Mouse (Mus musculus): ENCODE data around the gene Cdkn3.
"Not testable (repeated sequence)": the region's sequence is repeated elsewhere in the genome, so short reads cannot be mapped to it uniquely, and the experiment has no call there.

The Cdkn3 gene

DNA sequence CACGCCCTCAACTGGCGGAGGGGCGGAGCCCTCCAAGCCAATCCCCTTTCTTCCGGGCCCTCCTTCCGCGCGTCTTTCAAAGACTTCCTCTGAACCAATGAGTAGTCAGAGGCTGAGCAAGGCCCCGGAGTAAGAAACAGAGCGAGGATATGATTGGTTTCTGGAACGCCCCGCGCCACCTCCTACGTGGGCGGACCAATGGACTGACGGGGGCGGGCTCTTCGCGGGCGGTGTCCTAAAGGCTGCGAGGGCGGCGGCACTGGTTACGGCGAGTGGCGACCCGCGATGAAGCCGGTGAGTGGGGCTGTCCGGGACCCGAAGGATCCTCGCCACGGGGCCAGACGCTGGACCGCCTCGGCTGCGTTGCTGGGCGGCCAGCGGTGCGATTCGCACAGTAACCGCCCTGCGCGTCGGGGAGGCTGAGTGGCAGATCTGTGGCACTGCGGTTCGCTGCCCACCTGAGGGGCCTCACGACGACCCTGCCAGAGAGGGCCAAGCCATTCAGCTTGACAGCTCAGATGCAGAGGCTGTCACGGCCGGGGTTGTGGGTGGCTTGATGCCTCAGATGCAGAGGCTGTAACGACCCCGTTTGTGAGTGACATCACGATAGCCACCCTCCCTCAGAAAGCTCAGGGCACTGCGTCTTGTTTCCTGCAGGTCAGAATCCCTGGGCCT, at the start of gene Cdkn3:
Gene Cdkn3 (plus strand): TSS at position 187 of the 675 bp plus-strand sequence.
- DNase-seq (ENCODE audit: low read depth, low spot score) = peak; percentile 67

DNA sequence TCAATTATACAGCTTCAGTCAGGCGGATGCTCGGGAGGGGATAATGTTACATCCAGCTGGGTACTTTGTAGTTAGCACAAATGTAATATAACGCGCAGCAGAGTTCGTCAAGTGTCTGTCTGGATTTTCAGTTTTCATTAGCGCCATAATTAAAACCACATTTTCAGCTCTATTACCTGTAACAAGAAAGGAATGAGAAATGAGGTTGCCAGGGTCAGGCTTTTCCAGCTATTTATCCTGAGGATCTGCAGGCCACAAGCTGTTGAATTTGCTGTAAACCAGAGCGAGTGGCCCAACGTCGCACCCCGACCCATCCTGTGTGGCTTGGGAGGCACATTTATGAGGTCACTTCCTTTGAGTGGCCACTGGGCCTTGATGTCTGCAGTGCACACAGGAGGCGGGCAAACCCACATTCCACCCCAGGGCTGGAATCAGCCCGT, 41.8 kb upstream of the Cdkn3 start:
- DNase-seq (ENCODE audit: low read depth, low spot score) = no peak

DNA sequence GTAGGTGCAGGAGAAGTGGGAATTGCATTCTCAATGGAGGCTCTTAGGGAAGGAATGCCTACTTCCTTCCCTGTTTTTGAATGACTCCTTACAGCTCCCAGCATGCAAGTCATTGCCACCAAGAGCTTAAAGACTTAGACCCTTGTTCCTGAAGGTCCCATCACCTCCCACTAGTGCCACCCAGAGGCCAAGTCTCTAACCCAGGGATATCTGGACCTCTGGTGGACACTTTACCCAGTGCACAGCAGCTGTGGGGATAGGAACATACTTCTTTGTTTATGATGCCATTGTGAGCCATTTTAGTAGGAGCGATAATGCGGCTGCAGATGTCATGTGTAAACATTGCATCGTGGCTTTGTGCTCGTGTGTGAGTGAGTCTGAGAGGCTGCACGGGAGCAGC, 38.3 kb upstream of the Cdkn3 start:
- no peak for DNase-seq (ENCODE audit: low read depth, low spot score)

DNA sequence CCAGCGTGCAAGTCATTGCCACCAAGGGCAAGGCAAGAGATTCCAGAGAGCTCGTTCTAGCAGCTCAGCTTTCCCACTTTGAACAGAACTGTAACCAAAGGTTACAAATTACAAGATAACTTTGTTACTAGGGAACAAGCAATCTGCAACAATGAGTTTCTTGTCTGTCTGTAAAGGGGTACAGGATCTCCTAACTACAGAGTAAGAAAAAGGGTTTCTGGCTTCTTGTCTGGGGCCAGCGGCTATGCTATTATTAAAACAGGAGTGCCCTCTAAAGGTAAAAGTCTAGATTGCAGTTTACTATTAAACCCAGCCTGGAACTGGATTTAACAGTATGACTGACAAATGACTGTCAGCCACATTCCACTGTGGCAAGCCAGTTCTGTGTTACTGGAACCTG, 36.5 kb upstream of the Cdkn3 start:
- no peak for DNase-seq (ENCODE audit: low read depth, low spot score)

DNA sequence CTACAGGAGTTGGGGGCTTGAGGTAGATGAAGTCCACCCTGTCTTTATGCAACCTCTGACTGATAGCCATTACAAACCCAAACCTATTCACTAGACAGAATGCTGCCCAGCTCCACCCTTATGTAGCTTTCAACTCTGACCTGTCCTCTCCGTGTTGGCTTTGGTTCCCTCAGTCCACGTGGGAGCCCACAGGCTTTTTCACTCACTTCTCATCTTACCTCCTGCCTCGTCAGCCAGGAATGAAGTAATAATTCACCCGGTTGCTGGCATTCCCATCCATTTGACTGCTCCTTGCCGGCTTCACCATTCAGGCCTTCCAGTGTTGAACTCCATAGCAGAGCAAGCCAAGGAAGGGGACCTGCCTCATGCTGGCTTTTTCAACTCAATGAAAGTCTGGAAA, 35.4 kb upstream of the Cdkn3 start:
- no peak for DNase-seq (ENCODE audit: low read depth, low spot score)

DNA sequence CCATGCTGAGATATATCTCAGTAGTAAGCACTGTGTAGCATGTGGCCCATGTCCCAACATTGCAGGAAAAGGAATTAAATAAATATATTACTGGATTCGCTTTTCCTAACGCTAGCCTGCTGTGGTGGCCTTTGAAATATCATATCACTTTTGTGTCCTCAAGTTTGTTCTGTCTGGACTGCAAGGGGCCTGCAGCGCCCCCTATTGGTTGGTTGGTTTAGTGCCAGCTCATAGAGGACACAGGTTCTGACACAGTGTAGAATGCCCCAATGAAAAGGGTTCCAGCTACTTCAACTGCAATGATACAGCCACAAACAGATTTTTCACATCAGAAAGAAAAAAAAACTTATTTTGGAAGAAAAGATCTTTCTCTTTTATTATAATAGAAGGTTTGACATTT, 34.6 kb upstream of the Cdkn3 start:
- DNase-seq (ENCODE audit: low read depth, low spot score) = no peak

DNA sequence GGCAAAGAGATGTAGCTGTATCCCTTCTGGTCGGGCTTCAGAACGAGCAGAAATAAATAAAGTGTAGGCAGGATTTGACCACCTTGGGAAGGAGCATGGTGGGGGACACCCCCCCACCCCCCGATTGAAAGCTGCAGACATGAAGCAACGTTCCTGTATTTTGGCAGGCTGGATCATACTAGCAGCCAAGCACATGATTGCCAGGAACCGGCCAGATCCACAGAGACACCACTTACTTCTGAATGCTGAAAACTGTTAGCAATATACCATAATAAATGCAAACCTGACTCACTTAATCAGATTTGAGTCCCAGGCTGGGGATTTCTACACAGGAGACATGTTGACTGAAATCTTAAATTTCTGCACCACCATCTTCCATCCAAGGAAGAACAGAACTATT, 26.1 kb upstream of the Cdkn3 start:
- no peak for DNase-seq (ENCODE audit: low read depth, low spot score)

DNA sequence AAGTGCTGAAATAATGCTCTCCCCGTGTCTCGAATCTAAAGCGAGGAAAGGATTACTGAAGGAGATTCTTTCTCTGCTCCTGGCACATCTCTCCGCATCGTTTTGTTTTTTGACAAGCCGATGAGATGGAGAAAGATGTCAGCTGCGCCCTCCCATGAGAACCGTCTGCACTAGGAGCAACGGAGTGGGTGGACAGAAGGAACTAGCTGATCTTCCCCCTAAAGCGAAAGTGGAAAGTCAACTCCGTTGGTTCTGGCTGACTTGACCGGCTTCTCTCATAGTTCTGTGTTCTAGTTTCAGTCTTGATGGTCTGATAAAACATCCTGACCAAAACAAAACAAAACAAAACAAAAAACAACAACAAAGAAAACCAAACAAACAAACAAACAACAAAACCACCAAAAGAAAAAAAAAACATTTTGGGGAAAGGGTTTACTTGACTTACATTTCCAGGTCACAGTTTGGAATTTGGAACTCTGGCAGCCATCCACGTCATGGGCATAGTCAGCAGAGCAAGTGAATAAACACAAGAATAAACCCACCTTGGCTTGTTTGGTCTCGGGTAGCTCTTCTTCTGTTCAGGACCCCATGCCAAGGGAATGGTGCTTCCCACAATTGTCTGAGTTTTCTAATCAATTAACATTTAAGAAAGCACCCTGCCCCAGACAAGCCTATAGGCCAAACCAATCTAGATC, 25.4 kb upstream of the Cdkn3 start:
- DNase-seq (ENCODE audit: low read depth, low spot score) = no peak

DNA sequence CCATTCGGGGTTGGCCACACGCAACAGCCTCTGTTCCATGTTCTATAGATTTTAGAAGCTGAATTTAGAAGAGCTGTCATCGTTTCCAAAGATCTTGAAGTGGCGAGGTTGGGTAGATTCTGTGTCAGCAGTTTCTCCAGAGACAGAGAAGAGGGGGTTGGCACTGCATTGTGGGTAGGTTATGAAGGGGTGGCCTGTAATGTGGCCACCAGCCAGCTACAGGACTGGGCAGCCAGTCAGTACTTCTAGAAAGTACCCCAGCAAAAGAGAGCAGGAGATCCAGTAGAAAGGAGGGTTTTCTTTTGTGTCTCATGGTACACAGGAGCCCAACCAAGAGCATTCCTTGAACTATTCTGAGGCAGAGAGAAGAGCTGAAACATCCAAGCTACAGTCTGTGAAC, 24.0 kb upstream of the Cdkn3 start:
- DNase-seq (ENCODE audit: low read depth, low spot score) = no peak

DNA sequence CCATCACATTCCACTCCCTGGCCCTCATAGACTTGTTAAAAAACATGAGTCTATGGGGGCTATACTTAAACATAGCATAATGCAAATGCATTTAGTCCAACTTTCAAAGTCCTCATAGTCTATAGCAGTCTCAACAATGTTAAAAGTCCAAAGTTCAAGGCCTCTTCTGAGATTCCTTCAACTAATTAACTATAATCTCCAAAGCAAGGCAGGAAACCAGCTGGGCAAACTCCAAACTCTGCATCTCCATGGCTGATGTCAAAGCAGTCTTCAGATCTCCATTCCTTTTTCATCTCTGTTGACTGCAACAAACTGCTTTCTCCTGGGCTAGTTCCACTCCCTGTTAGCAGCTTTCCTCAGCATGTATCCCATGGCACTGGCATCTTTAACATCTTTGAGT, 23.0 kb upstream of the Cdkn3 start:
- DNase-seq (ENCODE audit: low read depth, low spot score) = not testable (repeated sequence)

DNA sequence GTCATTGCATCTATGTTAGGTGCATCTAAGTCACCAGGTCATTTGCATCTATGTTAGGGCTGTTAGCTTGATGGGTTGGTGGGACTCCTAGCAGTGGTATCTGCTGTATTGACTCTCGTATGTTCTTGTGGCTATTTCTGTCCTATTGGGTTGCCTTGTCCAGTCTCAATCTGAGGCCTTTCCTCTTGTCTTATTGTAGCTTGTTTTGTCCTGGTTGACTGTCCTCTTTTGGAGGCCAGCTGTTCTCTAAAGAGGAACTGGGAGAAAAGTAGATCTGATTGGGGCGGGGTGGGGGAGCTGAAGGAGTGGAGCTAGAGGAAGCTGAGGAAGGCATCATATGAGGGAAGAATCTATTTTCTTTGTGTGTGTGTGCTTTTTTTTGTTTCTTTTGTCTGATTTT, 17.7 kb upstream of the Cdkn3 start:
- DNase-seq (ENCODE audit: low read depth, low spot score) = no peak

DNA sequence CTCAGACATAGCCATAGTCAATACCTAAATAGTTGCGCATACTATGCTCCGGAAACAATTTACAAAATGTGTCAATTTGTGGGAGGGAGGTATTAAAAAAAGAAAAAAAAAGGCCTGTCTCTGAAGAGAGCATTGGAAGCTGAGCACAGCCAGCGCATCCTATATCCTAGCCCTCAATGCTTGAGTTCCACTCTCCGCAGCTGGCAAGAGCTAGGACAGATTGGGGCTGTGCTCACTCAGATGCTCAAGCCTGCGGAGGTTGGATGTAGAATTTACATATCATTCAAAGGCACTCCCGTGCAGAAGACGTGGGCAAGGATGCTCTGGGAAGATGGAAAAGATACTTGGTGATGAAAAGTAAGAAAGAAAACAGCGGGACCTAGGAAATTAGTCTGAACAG, 14.9 kb upstream of the Cdkn3 start:
- no peak for DNase-seq (ENCODE audit: low read depth, low spot score)

DNA sequence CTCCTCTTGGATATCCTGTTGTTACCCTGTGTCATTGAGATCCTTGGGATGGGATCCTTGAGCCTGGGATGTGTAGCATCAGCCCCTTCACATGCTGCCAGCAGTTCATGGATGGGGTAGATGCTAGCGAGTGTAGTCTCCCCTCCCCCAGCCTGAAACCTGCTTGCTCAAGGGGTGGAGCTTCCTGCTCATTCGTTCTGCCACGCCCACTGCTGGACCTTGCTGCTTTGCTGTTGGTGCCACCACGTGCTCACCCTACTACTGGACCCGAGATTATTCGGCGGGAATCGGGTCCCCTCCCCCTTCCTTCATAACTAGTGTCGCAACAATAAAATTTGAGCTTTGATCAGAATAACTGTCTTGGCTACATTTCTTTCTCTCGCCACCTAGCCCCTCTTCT, 6.0 kb upstream of the Cdkn3 start:
- not testable (repeated sequence) for DNase-seq (ENCODE audit: low read depth, low spot score)

DNA sequence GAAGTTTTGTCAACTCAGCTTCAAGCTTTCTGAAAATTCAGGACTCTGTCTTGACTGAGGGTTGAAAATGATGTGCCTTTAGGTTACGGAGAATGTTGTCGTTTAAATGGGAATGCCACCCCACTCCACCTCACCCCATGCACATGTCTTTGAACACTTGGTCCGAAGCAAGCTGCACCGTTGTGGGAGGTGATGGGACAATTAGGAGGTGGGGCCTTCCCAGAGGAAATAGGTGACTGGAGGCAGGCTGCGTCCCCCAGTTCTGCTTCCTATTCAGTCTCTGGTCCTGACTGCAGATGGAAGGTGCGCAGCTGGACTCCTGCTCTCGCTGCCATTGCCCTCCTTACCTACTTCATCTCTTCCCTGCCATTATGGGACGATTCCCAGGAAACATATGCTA, 4.5 kb upstream of the Cdkn3 start:
- DNase-seq (ENCODE audit: low read depth, low spot score) = no peak

DNA sequence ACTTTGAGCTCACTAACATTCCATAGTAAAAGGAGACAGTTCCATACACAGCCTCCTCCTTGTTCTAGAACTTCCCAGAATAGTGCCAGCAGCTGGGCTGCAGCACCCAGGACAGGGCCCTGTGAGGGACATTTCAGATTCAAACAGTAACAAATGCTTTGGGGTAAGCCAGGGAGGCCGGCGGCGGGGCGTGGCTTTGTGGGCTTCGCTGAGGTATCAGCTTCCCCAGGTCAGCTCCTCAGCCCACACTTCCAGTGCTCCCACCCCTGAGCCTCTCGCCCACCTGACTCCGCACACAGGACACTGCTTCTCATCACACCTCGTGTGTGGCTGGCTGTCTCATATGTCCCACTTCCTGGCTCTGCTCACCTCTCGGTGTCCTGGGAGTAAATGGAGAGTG, 2.6 kb upstream of the Cdkn3 start:
- DNase-seq (ENCODE audit: low read depth, low spot score) = no peak

DNA sequence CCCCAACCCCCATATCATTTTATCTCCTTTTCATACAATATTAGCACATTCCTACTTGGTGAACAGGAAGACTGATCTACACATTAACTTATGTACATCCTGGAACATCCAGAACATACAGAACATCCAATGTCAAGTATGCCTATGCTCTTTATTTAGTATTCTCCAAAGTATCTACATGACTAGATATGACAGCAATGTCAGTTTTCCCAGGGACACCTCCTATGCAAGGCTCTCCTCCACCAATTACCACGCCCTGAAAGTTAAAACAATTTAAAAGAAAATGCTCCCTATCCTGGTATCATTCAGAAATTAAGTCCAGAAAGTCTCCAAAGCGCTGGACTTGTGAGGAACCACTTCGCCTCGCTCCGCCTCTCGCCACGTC, 379 bp upstream of the Cdkn3 start:
- no peak for DNase-seq (ENCODE audit: low read depth, low spot score)

DNA sequence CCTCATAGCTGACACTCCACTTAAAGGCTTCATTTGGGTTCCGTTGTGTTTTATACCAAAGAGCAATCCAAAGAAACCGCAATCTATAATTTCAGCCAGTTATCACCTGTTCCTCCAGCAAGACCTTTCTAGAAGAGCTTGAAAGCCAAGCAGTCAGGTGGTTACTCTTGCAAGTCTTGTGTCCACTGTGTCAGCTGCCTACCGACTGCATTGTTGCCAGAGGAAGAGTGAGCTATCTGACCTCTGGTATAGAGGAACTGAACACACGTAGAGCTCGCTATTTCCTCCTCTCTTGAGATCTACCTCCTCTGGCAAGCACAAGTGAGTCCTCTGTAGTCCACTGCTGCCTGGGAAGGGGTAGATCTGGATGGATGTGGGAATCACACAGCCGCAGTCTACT, 845 bp downstream of the Cdkn3 start:
- no peak for DNase-seq (ENCODE audit: low read depth, low spot score)

DNA sequence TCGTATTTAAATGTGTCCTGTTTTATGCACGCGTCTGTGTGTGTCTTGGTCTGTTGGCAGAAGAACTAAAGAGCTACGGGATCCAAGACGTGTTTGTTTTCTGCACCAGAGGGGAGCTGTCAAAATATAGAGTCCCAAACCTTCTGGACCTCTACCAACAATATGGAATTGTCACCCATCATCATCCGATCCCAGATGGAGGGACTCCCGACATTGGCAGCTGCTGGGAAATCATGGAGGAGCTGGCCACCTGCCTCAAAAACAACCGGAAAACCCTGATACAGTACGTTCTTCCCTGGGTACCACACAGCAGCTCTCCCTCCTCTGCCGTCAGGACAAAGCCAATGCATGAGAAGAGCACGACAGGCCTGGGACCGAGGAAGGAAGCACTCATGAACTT, 6.8 kb downstream of the Cdkn3 start:
- no peak for DNase-seq (ENCODE audit: low read depth, low spot score)

DNA sequence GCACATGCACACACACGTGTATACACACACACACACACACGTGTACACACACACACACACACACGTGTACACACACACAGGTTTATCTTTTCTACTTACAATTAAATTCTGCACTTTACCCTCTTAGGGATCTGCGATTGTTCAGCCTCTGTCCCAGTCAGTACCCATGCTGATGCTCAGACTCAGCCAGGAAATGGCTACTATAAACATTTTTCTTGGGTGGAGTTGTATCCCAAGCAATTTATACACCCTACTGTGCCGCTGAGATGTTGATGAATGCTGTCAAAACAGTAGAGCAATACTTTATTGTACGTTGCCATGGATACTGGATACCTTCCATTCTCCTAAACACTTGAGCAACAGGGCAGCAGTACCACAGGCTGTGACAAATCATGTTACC, 9.7 kb downstream of the Cdkn3 start:
- no peak for DNase-seq (ENCODE audit: low read depth, low spot score)

DNA sequence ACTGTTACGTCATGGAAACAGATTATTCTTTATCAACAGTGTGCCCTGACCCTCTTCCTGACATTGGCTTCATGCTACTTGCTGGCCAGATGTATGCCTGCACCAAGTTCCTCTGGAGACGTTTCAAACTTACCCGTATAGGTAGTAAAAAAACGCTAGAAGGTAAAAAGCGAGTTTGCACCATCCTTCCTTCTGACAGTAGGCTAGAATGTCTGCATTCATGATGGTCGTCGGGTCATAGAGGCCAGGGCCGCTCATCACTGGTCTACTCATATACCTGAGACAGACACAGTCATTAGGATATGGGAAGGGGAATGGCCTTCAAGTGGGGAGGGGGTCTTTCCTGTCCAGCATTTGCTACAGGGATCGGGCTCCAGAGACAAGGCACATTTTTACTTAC, 18.4 kb downstream of the Cdkn3 start:
- DNase-seq (ENCODE audit: low read depth, low spot score) = no peak

DNA sequence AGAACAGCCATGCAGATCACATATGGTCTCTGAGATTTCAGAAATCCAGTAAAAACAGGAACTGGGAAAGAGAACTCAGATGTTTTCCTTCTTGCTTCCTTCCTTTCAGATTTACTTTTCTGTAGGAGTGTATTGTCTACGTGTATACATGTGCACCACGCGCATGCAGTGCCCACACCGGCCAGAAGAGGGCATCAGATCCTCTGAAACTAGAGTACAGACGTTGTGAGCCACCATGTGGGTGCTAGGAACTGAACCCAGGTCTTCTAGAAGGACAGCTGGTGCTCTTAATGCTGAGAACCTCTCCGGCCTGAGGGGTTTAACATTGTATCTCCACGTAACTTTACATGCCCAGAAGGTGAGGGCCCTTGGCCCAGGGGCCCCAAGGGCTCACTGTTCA, 18.9 kb downstream of the Cdkn3 start:
- DNase-seq (ENCODE audit: low read depth, low spot score) = no peak

DNA sequence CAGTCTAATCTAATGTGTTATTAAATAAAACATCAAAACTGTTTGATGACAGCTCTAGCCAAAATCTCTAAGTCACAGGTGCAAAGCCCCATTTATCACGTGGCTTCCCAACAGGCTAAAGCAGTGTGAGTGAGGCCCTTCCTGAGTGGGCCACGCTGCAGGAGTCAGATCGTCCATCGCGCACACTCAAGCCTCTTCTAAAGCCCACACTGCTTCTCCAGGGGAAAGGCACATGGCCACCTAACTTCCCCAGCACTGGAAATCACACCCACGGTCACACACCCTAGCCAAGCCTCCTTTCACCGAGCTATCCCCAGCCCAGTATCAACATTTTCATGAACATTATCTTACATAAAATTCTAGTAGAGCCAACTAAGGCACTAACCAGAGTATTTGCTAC, 20.7 kb downstream of the Cdkn3 start:
- DNase-seq (ENCODE audit: low read depth, low spot score) = no peak

DNA sequence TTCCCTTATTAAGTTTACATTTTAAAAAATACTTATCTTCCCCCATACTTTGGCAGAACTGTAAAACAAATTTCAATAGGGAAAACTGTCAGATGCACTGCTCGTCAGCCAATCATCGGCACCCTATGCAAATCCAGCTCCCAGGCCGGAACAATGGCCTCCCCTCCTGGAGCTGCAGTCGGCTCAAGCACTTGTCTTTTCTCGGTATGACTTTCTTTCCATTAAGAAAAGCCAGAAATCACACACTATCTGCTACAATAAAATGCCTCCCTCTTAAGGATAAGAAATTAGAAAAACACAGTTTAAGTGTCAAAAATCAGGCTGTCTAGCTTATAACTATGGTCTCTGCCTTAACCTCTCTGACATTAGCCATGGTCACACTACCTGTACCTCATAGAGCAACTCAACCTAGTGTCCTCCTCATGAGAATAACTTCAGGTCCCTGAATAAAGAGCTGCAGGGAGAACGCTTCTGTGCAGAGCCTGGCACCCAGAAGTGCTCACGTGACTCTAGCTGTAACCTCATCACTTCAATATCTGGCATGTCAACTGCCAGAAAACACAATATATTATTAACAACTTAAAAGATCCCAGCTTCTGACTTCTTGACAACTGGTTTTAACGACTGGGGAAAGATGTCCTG, 22.0 kb downstream of the Cdkn3 start:
- DNase-seq (ENCODE audit: low read depth, low spot score) = no peak
